Mouse (Mus musculus) liver, adult 2 months (tissue): Measurements from ENCODE around the gene Plxna4.

Source experiments
- CTCF ChIP-seq: fragments of 200-500 bp; IDR thresholded peaks from 2 replicates; pipeline ENCODE4 v1.5.1; 2011; ENCODE audit warnings: low read depth, low read length, control low read depth
- POLR2A ChIP-seq: fragments of 200-500 bp; IDR thresholded peaks from 2 replicates; pipeline ENCODE4 v1.6.1; 2011; ENCODE audit warnings: low read length, control low read depth; ENCODE audit not compliant: insufficient read depth; ENCODE audit errors: extremely low read depth

- TF ChIP-seq POLR2A (no peak), CTCF (no peak)
Measured at GRCm38 (mm10) chr6:32544021-32544420, 44.0 kb downstream of the Plxna4 start.
